Mouse (Mus musculus): ENCODE results near the gene Edn2. TPM values are rescaled to one million over a fixed set of nuclear protein-coding genes. Genes with fewer than 3 reads are reported as not detected.

Gene Edn2
- total RNA-seq (2021): not detected

DNA sequence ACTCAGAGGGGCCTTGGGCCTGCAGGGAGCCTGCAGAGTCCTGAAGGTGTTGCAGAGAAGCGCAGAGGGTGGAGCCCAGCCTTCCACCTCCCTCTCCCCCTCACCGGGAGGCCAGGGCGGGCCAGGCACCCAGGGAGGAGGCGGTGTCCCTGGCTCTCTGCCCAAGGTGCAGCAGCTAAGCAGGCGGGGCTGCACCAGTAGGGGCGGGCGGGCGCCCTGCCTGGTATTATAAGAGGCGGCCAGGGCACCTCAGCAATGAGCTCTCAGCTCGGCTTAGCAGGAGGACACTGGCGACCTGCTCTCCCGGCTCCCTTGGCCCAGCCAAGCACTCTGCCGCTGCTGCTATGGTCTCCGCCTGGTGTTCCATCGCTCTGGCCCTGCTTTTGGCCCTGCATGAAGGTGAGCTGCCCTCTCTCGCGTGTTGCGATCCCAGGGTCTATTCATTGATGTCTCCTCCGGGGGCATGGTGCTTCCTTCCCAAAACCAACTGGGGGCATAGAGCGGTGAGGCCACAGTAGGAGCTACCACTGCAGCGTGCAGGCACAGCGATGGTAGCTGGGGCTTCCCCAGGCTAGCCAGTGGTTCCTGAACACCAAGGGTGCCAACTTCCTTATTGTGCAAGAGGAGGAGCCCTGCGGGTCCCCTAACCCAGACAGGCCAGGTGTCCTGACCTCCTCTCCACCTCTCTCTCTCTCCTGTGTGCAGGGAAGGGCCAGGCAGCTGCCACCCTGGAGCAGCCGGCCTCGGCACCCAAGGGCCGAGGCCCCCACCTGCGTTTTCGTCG, at the start of gene Edn2:
Edn2 (plus strand) TSS at position 41 of the 784 bp plus-strand sequence.
- peak in 1 of 2 experiments; percentile 57 for DNase-seq (ENCODE audit: extremely low spot score in 1 of 2, low spot score in 2 of 2)
- intact Hi-C loops (cut with DNase I): no loop called here

DNA sequence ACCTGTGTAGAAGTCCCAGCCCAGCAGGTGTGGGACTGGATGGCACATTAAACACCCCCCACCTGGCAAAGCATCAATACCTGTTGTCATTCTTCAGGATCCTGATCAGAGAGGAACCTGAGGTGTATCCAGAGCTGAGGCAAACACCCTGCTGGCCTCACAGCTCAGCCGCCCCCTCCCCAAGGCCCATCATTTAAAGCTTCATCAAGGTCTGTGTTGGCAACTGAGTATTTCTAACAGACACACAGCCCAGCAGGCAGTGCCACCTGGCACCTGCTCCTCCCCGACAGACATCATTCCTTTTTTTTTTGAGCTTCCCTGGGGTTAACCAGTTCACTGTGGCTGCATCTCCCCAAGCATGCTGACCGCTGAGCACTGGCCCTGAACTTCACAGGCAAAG, 45.5 kb upstream of the Edn2 start:
- intact Hi-C loops (cut with DNase I): no loop called here
- DNase-seq (ENCODE audit: extremely low spot score in 1 of 2, low spot score in 2 of 2): no peak

DNA sequence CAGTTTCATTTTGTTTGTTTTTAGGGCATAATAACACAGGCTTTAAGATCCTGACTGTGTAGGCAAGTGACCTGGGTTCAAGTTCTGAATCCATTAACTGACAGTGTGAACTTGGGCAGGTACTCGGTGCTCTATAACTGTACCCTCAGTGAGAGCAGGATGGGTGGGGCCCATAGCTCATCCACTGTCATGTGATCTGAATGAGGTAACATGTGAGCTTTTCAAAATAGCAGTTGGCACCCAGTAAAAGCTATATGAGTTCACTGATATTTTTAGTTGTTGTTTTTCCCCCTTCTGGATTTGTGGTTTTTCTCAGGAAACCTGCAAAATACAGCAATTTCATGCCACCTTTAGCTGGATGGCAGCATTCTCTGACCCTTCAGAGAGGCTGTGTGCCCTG, 44.7 kb upstream of the Edn2 start:
- no peak for DNase-seq (ENCODE audit: extremely low spot score in 1 of 2, low spot score in 2 of 2)
- intact Hi-C loops (cut with DNase I): no loop called here

DNA sequence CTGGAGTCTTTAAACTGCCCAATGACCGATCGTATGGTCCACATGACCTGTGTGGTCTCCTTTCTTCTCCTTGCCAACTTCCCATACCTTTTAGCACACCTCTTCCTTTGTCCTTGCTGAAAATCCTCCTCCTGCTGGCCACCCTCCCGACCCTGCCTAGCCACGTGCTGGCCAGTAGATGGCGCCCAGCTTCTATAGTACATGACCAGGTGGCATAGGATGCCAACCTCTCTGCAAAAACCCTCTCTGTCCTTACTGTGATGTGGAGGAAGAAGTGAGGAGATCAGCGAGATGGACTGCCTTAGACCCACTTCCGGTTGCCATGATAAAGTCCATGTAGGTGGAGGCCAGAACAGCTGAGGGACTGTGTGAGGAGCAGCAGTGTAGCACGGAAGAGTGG, 40.7 kb upstream of the Edn2 start:
- intact Hi-C loops (cut with DNase I): no loop called here

DNA sequence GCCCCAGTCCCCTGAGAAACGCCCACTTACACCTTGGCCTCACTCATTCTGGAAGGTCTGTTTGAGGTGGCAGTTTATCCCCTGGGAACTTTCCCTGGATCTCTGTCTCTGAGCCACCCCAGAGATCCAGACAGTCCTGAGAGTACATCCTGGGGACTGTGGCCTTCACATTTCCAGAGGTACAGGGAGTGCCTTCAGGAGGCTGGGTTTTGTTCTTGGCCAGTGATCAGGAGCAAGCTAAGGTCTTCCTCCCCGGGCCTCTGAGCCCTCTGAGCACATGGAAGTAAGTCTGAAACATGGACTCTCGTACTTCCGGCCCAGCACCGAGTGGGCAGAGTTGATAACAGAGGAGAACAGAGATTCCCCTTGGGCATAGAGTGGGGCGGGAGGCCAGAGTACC, 36.4 kb upstream of the Edn2 start:
- DNase-seq (ENCODE audit: extremely low spot score in 1 of 2, low spot score in 2 of 2): no peak
- intact Hi-C loops (cut with DNase I): no loop called here

More for the DNA sequence above, 40.7 kb upstream of the Edn2 start:
- no peak for DNase-seq (ENCODE audit: extremely low spot score in 1 of 2, low spot score in 2 of 2)

DNA sequence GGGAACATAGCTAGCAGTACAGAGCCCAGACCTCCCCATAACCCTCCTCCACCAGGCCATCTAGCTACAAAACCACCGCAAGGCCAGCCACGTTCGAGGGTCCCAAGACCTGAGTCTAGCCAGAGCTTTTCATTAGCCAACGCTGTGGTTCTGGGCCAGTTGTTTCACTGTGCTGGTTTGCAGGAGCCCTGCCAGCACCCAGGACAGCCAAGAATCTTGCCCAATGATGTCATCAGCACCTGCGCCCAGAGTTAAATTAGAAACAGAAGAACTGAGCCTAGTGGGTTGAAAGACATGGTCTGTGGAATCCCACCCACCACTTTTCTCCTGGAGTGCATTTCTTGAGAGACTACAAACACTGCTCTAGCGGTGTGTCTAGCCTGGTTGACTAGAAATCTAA, 35.0 kb upstream of the Edn2 start:
- DNase-seq (ENCODE audit: extremely low spot score in 1 of 2, low spot score in 2 of 2): no peak
- intact Hi-C loops (cut with DNase I): no loop called here

DNA sequence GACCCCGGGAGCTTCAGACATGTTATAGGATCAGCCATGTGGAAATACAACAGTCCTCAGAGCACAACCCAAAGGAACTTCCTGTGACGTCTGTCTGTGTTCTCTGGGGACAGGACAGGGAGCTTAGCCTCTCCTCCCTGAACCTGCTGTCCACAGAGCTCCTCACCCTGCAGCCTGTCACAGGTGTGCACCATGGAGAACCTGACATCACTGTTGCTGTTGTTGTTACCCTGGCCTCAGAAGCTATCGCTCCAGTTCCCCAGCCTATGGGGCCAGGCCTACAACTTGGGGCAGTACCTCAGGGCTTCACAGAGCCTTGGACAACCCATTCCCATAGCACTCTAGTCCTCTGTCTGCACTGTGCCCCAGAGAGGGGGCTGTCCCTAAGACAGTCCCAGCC, 33.7 kb upstream of the Edn2 start:
- DNase-seq (ENCODE audit: extremely low spot score in 1 of 2, low spot score in 2 of 2): no peak
- intact Hi-C loops (cut with DNase I): no loop called here

DNA sequence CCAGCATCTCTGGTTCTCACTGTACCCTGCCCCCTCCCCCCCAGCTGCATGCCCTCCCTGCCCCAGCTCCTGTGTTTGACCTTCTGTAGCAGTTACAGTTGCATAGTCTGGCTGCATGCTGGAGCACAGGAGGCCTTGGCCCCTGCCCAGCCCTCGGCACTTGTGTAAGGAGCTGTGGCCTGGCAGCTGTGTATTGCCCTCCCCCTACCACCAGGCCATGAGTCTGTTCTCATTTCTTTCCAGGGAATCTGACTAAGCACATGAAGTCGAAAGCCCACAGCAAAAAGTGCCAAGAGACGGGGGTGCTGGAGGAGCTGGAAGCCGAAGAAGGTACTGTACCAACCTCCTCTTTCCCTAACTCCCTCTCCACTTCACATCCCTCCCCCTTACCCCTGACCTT, 33.0 kb upstream of the Edn2 start:
- no peak for DNase-seq (ENCODE audit: extremely low spot score in 1 of 2, low spot score in 2 of 2)
- intact Hi-C loops (cut with DNase I): no loop called here

DNA sequence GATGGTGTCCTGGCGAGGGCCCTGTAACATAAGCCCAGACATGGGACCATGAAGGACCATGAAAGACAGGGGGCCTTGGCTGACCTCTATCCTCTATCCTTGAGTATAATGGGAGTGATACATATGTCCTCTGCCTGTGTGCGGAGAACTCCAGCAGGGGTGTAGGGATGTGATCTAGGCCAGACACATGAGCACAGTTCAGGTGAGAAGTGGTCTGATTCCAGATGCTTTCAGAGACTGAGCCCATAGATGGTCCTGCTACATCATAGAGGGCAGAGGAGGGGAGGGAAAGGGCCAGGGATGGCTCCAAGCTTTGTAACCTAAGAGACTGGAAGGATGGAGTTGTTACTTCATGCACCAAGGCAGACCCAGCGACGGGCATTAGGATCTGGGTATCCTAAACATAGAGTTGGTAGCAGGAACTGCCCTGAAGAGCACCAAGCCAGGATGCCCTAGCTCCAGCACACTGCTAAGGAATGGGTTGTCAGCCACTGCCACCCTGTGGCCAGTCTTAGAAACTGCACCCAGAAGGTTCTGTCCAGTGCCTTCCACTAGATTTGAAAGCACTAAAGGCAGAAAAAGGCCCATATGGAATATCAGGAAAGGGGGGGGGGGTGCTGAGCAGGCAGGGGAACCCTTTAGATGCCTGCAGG, 31.6 kb upstream of the Edn2 start:
- intact Hi-C loops (cut with DNase I): no loop called here
- no peak for DNase-seq (ENCODE audit: extremely low spot score in 1 of 2, low spot score in 2 of 2)

DNA sequence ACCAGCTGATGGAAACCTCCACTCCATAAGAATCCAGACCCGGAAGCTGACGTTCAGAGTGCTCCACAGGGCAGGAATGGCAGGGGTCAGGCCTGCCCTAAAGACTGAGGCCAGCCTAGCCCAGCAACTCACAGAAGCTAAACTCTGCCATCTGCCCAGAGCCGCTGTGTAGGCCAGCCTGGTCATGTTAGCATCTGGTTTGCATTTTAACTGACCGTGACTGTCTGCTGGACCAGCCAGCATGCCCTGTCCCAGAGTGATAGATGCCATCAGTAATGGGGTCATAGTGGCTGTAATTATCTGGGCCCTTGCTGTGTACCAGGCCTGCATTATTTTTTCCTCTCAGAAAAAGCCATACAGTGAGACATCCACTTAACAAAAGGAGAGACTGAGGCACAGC, 30.1 kb upstream of the Edn2 start:
- intact Hi-C loops (cut with DNase I): loop anchor here (5.0 kb wide), 1 partner anchor 499 kb away; no protein-coding TSS in a partner anchor
- peak in 1 of 2 experiments; percentile 14 for DNase-seq (ENCODE audit: extremely low spot score in 1 of 2, low spot score in 2 of 2)

DNA sequence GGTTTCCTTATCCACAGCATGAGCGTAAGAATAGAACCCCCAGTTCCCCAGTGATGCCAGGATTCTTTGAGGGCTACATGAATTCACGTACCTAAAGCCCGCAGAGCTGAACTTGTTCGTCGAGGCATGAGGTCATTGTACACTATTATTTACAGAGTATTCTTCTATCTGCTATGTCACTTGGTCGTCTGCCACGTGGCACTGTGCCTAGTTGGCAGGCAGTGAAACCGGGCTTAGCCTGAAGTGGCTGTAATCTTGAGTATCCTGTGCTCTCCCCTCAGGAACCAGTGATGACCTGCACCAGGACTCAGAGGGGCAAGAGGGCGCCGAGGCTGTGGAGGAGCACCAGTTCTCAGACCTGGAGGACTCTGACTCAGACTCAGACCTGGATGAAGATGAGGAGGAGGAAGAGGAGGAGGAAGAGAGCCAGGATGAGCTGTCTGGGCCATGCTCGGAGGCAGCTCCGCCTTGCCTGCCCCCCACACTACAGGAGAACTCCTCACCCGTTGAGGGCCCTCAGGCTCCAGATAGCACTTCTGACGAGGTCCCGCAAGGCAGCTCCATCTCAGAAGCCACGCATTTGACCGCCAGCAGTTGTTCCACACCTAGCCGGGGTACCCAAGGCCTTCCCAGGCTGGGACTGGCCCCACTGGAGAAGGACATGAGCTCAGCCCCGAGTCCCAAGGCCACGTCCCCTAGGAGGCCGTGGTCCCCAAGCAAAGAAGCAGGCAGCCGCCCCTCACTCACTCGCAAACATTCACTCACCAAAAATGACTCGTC, 29.4 kb upstream of the Edn2 start:
- intact Hi-C loops (cut with DNase I): loop anchor here (5.0 kb wide), 1 partner anchor 499 kb away; no protein-coding TSS in a partner anchor
- DNase-seq (ENCODE audit: extremely low spot score in 1 of 2, low spot score in 2 of 2): peak in 1 of 2 experiments; percentile 69

DNA sequence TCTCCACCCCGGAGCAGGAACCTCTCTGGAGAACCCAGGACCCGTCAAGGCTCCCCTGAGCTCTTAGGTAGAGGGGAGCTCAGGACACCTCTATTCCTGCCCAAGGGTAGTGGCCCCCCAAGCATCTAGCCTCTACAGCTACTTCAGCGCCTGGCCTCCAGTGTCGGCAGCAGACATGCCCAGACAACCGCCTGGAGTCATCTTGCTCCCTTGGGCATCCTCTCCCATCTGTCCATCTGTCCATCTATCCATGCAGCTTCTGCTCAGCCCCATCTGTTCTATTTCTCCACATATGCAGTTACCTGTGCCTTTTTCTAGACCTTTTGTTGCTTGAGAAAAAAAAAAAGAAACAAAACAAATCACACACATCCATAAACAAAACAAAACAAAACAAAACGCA, 26.8 kb upstream of the Edn2 start:
- intact Hi-C loops (cut with DNase I): loop anchor here (5.0 kb wide), 1 partner anchor 502 kb away; no protein-coding TSS in a partner anchor
- DNase-seq (ENCODE audit: extremely low spot score in 1 of 2, low spot score in 2 of 2): no peak

DNA sequence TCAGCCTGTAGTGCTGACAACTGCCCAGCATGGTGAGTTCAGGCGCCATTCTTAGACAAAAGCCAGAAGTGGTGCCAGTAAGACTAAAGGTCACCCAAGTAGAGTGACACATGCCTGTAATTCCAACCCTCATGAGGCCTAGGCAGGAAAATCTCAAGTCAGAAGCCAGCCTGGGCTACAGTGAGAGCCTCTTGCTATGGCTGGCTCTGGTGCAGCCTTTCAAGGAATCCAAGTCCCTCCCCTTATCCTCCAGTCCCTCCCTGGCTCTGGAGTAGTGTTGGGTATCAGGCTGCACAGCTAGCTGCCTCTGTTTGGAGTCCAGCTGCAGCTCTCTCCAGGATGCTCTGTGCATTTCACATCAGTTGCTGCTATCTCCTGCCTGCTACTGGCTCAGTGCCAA, 19.2 kb upstream of the Edn2 start:
- intact Hi-C loops (cut with DNase I): no loop called here
- no peak for DNase-seq (ENCODE audit: extremely low spot score in 1 of 2, low spot score in 2 of 2)

DNA sequence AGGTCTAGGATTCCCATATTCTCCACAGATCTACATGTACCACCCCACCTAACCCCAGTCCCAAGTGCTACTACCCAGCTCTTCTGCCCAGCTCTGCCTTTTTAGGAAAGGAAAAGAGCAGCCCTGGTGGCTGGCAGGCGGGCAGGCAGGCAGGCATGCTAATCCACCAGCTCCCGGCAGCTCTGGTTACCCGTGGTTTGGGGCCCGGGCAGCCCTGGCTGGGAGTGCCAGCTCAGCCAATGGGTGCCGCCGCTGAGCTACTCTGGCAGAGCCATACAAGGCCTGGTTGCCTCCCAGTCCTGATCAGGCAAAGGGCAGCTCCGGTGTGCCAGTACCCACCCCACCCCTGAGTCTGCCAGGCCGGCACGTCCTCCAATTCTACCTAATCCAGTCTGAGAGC, 18.1 kb upstream of the Edn2 start:
- intact Hi-C loops (cut with DNase I): no loop called here
- DNase-seq (ENCODE audit: extremely low spot score in 1 of 2, low spot score in 2 of 2): no peak

DNA sequence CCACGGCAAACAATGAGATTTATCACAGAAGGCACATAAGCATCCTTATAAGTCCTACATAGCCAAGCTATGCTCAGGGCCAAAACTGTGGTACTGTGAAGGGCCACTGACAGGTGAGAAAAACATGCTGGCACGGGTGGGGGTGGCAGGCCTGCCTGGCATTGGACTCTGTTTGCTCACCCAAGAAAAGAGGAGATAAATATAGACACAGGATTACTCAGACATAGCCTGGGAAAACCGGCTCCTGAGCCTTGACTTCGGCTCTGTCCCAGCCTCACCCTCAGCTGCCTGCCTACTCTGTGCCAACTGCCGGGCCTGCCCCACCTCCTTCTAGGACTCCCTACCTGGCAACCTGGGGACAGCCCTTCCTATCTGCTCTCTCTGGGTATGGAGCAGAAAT, 16.7 kb upstream of the Edn2 start:
- no peak for DNase-seq (ENCODE audit: extremely low spot score in 1 of 2, low spot score in 2 of 2)
- intact Hi-C loops (cut with DNase I): no loop called here

DNA sequence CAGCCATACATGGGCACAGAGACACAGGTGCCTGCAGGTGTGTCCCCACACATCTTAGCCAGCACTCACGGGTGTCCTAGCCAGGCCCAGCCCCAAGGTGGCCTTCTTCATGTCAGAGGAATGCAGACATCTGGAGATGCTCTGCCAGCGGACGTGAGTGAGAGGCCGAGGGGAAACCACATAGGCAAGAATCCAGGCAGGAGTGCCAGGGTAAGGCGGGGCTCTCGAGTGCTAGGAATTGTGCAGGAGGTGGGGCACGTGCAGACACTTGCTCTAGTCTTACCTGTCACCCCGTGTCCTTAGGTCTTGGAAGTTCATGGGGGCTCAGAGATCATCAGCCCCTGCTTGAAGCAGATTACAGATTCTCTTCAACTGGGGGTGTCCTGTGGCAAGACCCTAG, 15.1 kb upstream of the Edn2 start:
- intact Hi-C loops (cut with DNase I): no loop called here
- no peak for DNase-seq (ENCODE audit: extremely low spot score in 1 of 2, low spot score in 2 of 2)

DNA sequence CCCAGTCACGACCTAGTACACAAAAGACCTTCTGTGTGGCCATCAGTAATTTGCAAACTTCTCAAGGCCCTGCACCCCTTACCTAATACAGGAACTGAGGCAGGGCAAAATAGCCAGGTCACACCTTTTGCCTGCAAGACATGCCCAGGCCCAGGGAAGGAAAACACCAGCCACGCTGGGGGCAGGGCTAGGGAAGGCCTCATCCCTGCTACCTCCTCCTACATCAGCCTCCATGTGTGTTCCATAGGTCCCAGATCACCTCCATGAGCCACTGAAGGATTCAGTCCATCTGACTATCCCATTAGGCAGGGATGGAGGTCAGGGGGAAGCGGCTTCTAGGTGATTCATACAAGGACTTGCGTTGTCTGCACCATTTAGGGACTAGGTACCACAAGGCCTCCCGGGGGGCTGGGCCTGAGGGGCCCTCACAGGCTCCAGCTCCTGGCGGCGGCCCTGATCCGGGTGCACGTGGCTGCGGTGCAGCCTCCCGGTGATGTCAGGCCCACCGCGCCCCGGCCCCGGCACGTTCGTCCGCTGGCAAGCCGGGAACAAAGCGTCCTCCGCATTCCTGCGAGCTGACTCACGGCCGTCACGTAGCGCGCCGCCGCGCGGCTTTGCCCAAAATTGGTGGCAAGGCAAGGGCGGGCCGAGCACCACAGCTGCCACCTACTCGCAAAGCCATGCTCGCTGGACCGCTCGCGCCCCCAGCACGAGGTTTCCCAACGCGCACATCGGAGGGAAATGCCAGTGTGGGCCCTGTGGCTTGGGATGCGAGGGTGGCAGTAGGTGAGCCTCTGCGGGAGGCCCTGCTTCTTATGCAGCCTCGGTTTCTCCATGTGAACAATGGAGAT, 12.5 kb upstream of the Edn2 start:
- intact Hi-C loops (cut with DNase I): no loop called here

DNA sequence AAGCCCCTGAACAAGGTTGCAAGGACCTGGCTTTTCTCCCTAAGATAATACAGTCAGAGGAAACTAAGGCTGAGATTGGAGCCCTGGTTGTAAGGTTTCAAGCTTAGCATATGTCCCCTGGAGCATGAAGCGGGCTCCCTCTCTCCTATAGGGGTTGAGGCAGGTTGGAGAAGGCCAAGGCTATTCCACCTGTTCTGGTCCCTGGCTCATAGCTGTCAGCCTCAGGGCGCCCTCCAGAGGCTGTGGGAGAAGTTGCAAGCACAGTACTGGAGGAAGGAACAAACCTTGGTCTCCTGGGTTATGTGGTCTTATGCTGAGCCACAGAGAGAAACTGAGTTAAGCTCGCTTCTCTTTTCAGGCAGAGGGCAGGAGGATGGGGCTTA, 11.9 kb upstream of the Edn2 start:
- DNase-seq (ENCODE audit: extremely low spot score in 1 of 2, low spot score in 2 of 2): no peak
- intact Hi-C loops (cut with DNase I): no loop called here

More for the DNA sequence above, 12.5 kb upstream of the Edn2 start:
- DNase-seq (ENCODE audit: extremely low spot score in 1 of 2, low spot score in 2 of 2): peak in 1 of 2 experiments; percentile 83

Measured in left cerebral cortex, postnatal 10 days (tissue).